Mouse (Mus musculus): ENCODE measurements around the gene Mtch1.

DNA sequence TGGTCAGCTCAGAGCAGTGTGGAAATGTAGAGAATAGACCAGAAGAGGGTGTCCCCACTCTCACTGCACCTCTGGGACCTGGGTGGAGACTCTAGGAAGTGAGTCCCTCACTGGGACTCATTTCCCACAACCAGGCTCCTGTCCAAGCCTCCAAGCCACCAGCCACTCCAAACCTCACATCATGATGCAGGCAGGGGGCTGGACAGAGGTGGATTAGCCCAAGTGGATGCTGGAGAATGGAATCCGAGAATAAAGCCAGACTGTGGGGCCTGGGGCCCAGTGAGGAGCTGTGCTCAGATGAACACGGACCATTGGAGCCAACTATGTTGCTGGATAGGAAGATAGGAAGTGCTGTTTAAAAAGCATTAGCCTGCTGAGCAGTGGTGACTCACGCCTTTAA is 30.8 kb downstream of the Mtch1 start:
- TF ChIP-seq CTCF (IDR thresholded peaks at IDR 0.05; ENCODE audit: low read depth) (no peak), EP300 (IDR thresholded peaks at IDR 0.05; ENCODE audit: low read depth) (no peak)

Measured in liver, embryonic 14.5 days (tissue).